ENCODE assay signal across 19 mouse cellular contexts in genomic region chr19:55250451-55250850, GRCm38 (mm10). TPM values are rescaled to one million over a fixed set of nuclear protein-coding genes. Genes with fewer than 3 reads are reported as not detected.
"Had no signal": no experiment of that assay in that cellular context is flagged by ENCODE, and none has a peak within 500 bp of the region (broad histone marks: within the 10 kb centered on the region; RNA-seq: fewer than 3 reads in every experiment).

No protein-coding gene starts in this region.

- H3K4me3 ChIP-seq: layer of hippocampus, adult 2 months; limb, embryonic 10.5 days; limb, embryonic 13.5 days; liver, embryonic 15.5 days had no signal

- H3K9ac ChIP-seq: limb, embryonic 13.5 days; liver, embryonic 15.5 days had no signal

- H3K27ac ChIP-seq: kidney, postnatal 0 days; layer of hippocampus, adult 2 months; limb, embryonic 10.5 days; limb, embryonic 13.5 days; macrophage; stomach, postnatal 0 days had no signal

- H3K27me3 ChIP-seq: liver, embryonic 15.5 days; megakaryocyte, embryonic 14.5 days had no signal

- DNase-seq: kidney, adult 2 months; kidney, postnatal 25 days; layer of hippocampus, adult 9-11 months; lung, adult 2 months; midbrain, embryonic 14.5 days; thymus, adult 2 months; thymus, postnatal 25 days had no signal

- H3K36me3 ChIP-seq: limb, embryonic 10.5 days; limb, embryonic 13.5 days; liver, embryonic 15.5 days had no signal

RNA-seq across cellular contexts. Expression of gene Gucy2g, which starts 9.4 kb away (rescaled TPM):
- total RNA-seq: midbrain, postnatal 0 days had no signal
- polyA plus RNA-seq: limb, embryonic 10.5 days; limb, embryonic 13.5 days; liver, embryonic 15.5 days; macrophage; midbrain, embryonic 11.5 days; midbrain, postnatal 0 days; neural tube, embryonic 11.5 days; stomach, embryonic 14.5 days had no signal
